Mouse (Mus musculus) heart, embryonic 13.5 days (tissue): ENCODE results near the gene Phf13. TPM values are rescaled to one million over a fixed set of nuclear protein-coding genes. Genes with fewer than 3 reads are reported as not detected.
A peak's percentile ranks its signal among the peaks of the same experiment; 100 is the strongest.

ENCODE experiments used
- ATAC-seq: fragments of 200-750 bp; cut with Nextera tagmentation; 2 replicates; pipeline ENCODE4 v1.8.0; 2017; ENCODE audit warnings: moderate TSS enrichment; ENCODE audit not compliant: insufficient number of reproducible peaks, low FRiP score, low TSS enrichment; ENCODE audit errors: extremely low read depth
- H3K27ac ChIP-seq: fragments of 300-500 bp; sonication (generic); replicated peaks from 2 replicates; pipeline ENCODE4 v1.5.1; 2015; ENCODE audit warnings: moderate library complexity, mild to moderate bottlenecking, inconsistent platforms
- H3K27me3 ChIP-seq: fragments of 300-500 bp; sonication (generic); replicated peaks from 2 replicates; pipeline ENCODE4 v1.6.1; 2015; ENCODE audit warnings: mild to moderate bottlenecking, inconsistent platforms
- H3K36me3 ChIP-seq: fragments of 300-500 bp; sonication (generic); 2 replicates; pipeline ENCODE4 v1.6.1; 2015; ENCODE audit warnings: mild to moderate bottlenecking, inconsistent platforms
- H3K4me1 ChIP-seq: fragments of 300-500 bp; sonication (generic); 2 replicates; pipeline ENCODE4 v1.6.1; 2015; ENCODE audit warnings: inconsistent platforms
- H3K4me2 ChIP-seq: fragments of 300-500 bp; sonication (generic); 2 replicates; pipeline ENCODE4 v1.6.1; 2015; ENCODE audit warnings: inconsistent platforms, mild to moderate bottlenecking, moderate library complexity
- H3K4me3 ChIP-seq: fragments of 300-500 bp; sonication (generic); 2 replicates; pipeline ENCODE4 v1.5.1; 2015; ENCODE audit warnings: moderate library complexity, mild to moderate bottlenecking, inconsistent platforms
- H3K9ac ChIP-seq: fragments of 300-500 bp; sonication (generic); 2 replicates; pipeline ENCODE4 v1.6.1; 2015; ENCODE audit warnings: inconsistent platforms, mild to moderate bottlenecking, moderate library complexity
- H3K9me3 ChIP-seq: fragments of 300-500 bp; sonication (generic); 2 replicates; pipeline ENCODE4 v1.6.1; 2016; ENCODE audit warnings: inconsistent platforms
- WGBS: fragments of 180-500 bp; shearing (Covaris S2); methylation state at CpG from one replicate; pipeline ENCODE4 v1.1.7; 2015; ENCODE audit warnings: mixed read lengths; 5-methylcytosine and 5-hydroxymethylcytosine counted together
- polyA plus RNA-seq: library from polyadenylated mRNA; unstranded; fragments of >200 nt; fragmentation: Nextera tagmentation; extraction: Ambion mirVana; gene quantifications from 2 replicates; pipeline ENCODE4 v1.2.1, GENCODE M21; 2015

Gene Phf13
- polyA plus RNA-seq, 1 experiment from 2014 or later: 17.8 TPM

DNA sequence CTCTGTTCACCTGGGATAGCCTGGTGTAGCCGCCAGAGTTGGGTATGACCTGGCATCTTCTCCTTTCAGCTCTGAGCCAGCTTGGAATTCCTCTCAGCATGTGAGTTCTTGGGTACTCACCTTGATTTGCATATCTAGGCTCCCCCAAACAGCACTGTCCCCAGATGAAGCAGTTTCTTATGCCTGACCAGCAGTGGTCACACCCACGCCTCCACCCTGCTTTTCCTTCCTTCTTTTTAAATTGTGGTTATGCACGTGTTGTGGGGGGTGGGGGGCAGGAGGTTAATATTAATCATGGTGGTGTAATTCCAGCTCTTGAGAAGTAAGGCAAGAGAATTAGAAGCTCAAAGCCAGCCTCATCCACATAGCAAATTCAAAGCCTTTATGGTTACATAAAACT lies 33.2 kb downstream of the Phf13 start:
- 76% methylated on average over 3 of the region's 3 CpGs for WGBS
- Histone ChIP-seq H3K9ac (no peak overlapping the region), H3K27ac (no peak overlapping the region), H3K4me2 (no peak overlapping the region), H3K36me3 (peaks cover 81% of the 10 kb centered on the region), H3K27me3 (no peaks in the 10 kb centered on the region), H3K4me1 (peaks cover 12% of the 10 kb centered on the region), H3K9me3 (no peaks in the 10 kb centered on the region), H3K4me3 (no peak overlapping the region)
- ATAC-seq: no peak

DNA sequence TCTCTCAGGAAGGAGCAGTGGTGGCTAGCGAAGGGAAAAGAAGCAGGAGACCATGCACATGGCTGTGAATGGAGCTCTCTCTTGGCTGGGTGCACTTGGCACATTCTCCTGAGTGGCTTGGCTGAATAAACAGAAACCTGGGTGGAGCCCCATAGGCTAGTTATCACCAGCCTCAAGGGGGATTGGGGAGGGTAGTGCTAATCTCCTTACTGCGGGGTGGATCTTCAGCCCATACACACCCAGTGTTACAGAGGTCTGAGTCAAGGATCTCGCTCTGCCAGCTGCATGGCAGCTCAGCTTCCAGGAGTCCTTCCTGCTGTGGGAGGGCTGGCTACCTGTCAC lies 35.6 kb downstream of the Phf13 start:
- Histone ChIP-seq H3K4me3 (no peak overlapping the region), H3K27ac (peak overlapping the region; percentile 51), H3K9ac (no peak overlapping the region), H3K4me2 (no peak overlapping the region), H3K27me3 (no peaks in the 10 kb centered on the region), H3K4me1 (peaks cover 27% of the 10 kb centered on the region), H3K36me3 (peaks cover 88% of the 10 kb centered on the region), H3K9me3 (no peaks in the 10 kb centered on the region)
- ATAC-seq: no peak
- 57% methylated on average over 3 of the region's 3 CpGs for WGBS

DNA sequence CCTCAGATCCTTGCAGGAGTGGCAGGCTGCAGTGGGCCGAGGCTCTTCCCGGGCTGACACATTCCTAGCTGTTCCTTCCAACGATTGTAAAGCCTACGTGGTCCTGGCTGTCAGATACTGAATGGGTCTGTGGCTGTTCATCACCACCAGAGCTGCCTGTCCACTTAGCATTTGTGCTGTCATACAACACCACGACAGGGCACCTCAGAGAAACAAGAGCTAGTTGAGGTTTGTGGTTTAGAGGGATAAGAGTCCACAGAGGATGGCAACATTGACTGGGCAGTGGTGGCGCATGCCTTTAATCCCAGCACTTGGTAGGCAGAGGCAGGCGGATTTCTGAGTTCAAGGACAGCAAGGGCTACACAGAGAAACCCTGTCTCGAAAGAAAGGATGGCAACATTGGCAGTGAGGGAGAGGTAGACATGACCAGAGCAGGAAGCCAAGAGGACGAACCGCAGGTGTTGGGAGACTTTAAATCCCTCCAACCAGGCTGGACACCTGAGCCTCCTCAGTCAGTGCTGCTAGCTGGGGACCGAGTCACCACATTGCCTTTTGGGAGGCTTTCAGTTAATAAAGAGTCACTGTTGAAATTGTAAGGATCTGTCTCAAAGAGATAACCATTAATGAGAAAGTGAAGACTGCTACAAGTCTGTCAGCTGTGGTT lies 36.1 kb downstream of the Phf13 start:
- WGBS: 76% methylated on average over 11 of the region's 11 CpGs
- Histone ChIP-seq H3K27ac (peak overlapping the region; percentile 51), H3K9ac (no peak overlapping the region), H3K4me2 (no peak overlapping the region), H3K4me3 (no peak overlapping the region), H3K4me1 (peaks cover 27% of the 10 kb centered on the region), H3K27me3 (no peaks in the 10 kb centered on the region), H3K9me3 (no peaks in the 10 kb centered on the region), H3K36me3 (peaks cover 89% of the 10 kb centered on the region)
- no peak for ATAC-seq

DNA sequence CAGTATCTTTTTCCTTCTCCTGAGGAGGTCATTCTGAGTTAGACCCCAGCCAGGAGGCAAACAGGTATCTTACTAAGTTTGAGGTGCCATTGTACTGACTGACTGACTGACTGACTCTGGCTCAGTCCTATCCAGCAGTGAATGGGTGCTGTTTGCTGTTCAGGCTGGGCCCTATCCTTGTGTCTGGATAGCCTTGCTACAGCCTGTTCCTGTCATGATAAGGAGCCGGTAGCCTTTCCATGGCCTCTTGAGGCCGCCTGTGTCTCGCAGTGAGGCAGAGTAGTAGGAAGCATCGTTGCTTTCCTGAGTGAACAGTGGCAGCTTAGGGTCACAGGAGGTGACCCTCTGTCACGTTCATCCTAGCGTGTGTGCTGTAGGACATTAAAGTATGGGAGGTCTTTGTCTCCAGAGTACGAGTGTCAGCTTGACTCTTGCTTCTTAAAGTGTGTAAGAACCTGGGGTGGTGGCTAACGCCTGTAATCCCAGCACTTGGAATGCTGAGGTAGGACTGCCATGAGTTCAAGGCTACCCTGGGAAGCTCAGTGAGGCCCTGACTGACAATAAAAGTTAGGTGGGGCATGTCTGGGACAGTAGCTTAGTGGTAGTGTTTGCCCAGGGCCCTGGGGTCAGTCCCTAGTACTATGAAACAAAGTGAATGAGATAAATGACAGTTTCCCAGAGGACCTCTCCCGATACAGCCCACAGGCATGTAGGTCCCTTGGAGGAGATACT lies 38.3 kb downstream of the Phf13 start:
- Histone ChIP-seq H3K4me3 (no peak overlapping the region), H3K4me1 (peaks cover 27% of the 10 kb centered on the region), H3K27me3 (no peaks in the 10 kb centered on the region), H3K4me2 (no peak overlapping the region), H3K9ac (no peak overlapping the region), H3K36me3 (peaks cover 89% of the 10 kb centered on the region), H3K9me3 (no peaks in the 10 kb centered on the region), H3K27ac (no peak overlapping the region)
- WGBS: 43% methylated on average over 9 of the region's 9 CpGs
- no peak; the same call in 1 of the 2 replicates for ATAC-seq

DNA sequence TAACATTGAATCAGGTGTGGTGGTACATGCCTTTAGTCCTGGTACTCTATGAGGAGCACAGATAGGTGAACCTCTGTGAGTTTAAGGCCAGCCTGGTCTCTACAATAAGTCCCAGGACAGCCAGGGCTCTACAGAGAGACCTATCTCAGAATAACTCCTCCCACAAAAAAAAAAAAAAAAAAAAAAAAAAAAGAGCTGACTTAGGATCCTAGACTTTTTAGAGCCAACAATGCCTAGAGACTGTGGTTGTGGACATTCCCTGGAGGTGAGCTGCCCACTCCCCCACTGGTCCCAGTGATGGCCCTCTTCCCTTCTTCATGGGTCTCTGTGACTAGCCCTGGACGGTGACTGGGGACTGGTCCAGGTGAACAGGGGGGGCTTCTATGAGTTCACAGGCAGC lies 40.3 kb downstream of the Phf13 start:
- WGBS: 80% methylated on average over 1 of the region's 1 CpGs
- no peak for ATAC-seq
- H3K36me3 ChIP-seq: peaks cover 94% of the 10 kb centered on the region

DNA sequence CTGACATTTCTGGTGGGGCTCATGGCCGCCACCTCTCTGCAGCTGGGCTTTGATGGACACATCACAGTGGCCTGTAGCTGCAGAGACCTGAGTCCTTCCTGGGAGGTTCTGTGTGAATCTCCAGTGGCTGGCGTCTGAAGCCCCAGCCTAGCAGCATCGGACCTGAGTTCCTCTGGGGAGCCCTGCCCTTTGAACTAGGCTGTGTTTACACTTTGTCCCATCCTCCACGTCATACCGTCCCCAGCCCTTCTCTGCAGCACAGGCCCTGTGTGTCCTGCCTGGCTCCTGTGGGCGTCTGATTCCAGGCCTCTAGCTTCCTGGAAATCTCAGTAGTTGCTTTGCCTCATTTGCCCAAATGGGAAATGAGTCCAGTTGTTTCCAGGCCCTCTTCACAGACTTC lies 42.8 kb downstream of the Phf13 start:
- no peaks in the 10 kb centered on the region for H3K9me3 ChIP-seq
- H3K27ac ChIP-seq: no peak overlapping the region
- ATAC-seq: no peak
- no peak overlapping the region for H3K9ac ChIP-seq
- no peak overlapping the region for H3K4me2 ChIP-seq
- peaks cover 38% of the 10 kb centered on the region for H3K4me1 ChIP-seq
- H3K4me3 ChIP-seq: no peak overlapping the region
- H3K36me3 ChIP-seq: peaks cover 68% of the 10 kb centered on the region
- no peaks in the 10 kb centered on the region for H3K27me3 ChIP-seq
- 84% methylated on average over 6 of the region's 6 CpGs for WGBS

More for the DNA sequence above, 40.3 kb downstream of the Phf13 start:
- no peak overlapping the region for H3K4me3 ChIP-seq
- H3K27ac ChIP-seq: no peak overlapping the region
- H3K9me3 ChIP-seq: no peaks in the 10 kb centered on the region
- H3K4me1 ChIP-seq: peaks cover 27% of the 10 kb centered on the region
- no peak overlapping the region for H3K4me2 ChIP-seq
- H3K9ac ChIP-seq: no peak overlapping the region
- no peaks in the 10 kb centered on the region for H3K27me3 ChIP-seq

DNA sequence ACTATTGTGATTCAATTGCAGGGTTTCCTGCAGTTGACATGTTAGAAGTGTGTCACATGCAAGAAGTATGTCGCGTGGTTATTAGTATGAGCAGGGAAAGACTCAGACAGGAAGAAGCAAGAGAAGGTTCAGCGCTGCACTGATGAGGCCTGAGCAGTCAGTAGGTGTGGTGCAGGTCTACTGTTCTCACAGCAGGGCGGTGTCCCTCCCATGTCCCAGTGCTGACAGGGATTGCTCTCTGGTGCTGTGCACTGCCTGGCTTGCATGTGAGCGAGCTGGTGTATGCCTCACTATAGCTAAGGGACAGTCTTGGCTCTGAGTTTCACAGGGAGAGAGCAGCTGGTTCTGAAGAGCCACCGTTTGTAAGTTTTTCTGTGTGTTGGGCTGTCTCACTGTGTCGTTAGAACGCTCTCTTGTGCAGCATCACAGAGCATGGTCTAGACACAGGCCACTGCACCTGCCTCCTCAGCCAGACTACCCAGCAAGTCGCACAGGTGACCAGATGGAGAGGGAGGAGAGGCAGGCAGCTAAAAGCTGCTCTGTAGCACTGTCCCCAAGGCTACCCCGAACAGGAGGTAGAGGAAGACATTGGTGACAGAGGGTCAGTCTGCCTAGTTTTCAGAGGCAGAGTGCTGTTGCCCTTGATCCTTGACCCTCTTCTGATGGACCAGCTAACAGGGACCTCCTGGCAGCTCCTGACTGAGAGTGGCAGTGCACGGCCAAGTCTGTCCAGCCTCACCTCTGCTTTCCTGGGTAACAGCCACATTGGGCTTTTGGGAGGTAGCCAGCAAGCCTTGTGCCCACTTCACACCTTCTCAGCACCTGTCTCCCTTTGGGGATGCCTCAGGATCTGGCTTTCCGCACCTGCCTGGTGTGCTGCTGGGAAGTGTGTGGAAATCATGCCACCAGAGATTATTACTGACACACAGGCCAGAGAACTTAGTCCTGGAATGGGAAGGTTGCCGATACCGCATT lies 47.3 kb downstream of the Phf13 start:
- Histone ChIP-seq H3K9ac (0 out of 2 replicates have a peak overlapping the region, but pooled peaks have one; percentile 6), H3K27me3 (no peaks in the 10 kb centered on the region), H3K4me2 (no peak overlapping the region), H3K27ac (0 out of 2 replicates have a peak overlapping the region, but pooled peaks have one; percentile 14), H3K36me3 (peaks cover 32% of the 10 kb centered on the region), H3K4me1 (peaks cover 29% of the 10 kb centered on the region), H3K9me3 (no peaks in the 10 kb centered on the region), H3K4me3 (no peak overlapping the region)
- 82% methylated on average over 14 of the region's 14 CpGs for WGBS
- ATAC-seq: no peak

DNA sequence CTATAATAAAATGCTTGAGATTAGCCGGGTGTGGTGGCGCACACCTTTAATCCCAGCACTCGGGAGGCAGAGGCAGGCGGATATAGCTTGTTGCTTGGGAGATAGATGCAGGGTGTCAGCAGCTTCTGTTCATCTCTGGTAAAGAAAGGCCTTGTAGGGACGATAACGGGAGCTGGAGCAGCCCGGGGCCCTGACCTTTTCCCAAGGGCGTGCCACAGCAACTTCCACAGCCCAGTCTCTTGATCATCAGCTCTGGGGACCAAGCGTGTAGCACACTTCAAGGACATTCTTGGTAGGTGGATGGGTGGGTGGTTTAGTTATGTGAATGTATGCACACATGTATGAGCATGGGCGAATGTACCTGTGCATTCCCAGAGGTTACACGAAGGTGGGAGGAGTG lies 49.8 kb downstream of the Phf13 start:
- Histone ChIP-seq H3K4me2 (no peak overlapping the region), H3K9me3 (no peaks in the 10 kb centered on the region), H3K27me3 (no peaks in the 10 kb centered on the region), H3K9ac (no peak overlapping the region), H3K4me1 (peaks cover 29% of the 10 kb centered on the region), H3K36me3 (peaks cover 13% of the 10 kb centered on the region), H3K4me3 (no peak overlapping the region), H3K27ac (no peak overlapping the region)
- ATAC-seq: no peak
- WGBS: 61% methylated on average over 11 of the region's 11 CpGs

Other genes with a start within 250 kb of the Phf13 start
- 118 and 142 TPM in 2 replicates for gene Camta1, start 134.4 kb downstream of the Phf13 start, polyA plus RNA-seq
- 57.1 and 59.2 TPM in 2 replicates for gene Dnajc11, start 62.6 kb downstream of the Phf13 start, polyA plus RNA-seq
- gene Thap3, start 7.3 kb downstream of the Phf13 start, polyA plus RNA-seq: 26.1 and 28.0 TPM in 2 replicates
- gene Klhl21, start 12.5 kb upstream of the Phf13 start, polyA plus RNA-seq: 23.2 and 25.9 TPM in 2 replicates
- gene Zbtb48, start 31.4 kb upstream of the Phf13 start, polyA plus RNA-seq: 10.0 and 11.6 TPM in 2 replicates
- 0.11 TPM in 1 of 2 replicates, not detected in the other for gene Tas1r1, start 42.3 kb upstream of the Phf13 start, polyA plus RNA-seq
- 17.2 and 18.1 TPM in 2 replicates for gene Nol9, start 43.1 kb upstream of the Phf13 start, polyA plus RNA-seq
- gene Plekhg5, start 76.2 kb upstream of the Phf13 start, polyA plus RNA-seq: 11.6 and 12.7 TPM in 2 replicates
- 0.73 and 0.80 TPM in 2 replicates for gene Tnfrsf25, start 119.7 kb upstream of the Phf13 start, polyA plus RNA-seq
- gene Espn, start 156.1 kb upstream of the Phf13 start, polyA plus RNA-seq: 0.87 and 1.1 TPM in 2 replicates
- not detected in 2 replicates for gene Hes2, start 162.6 kb upstream of the Phf13 start, polyA plus RNA-seq
- 73.9 and 84.7 TPM in 2 replicates for gene Acot7, start 181.9 kb upstream of the Phf13 start, polyA plus RNA-seq